Mouse (Mus musculus): ENCODE measurements around the gene Fhod1. TPM values are rescaled to one million over a fixed set of nuclear protein-coding genes. Genes with fewer than 3 reads are reported as not detected.
"Not testable (repeated sequence)": the region's sequence is repeated elsewhere in the genome, so short reads cannot be mapped to it uniquely, and the experiment has no call there.

Gene Fhod1
- total RNA-seq, 1 experiment from 2014 or later: 4.2 TPM

DNA sequence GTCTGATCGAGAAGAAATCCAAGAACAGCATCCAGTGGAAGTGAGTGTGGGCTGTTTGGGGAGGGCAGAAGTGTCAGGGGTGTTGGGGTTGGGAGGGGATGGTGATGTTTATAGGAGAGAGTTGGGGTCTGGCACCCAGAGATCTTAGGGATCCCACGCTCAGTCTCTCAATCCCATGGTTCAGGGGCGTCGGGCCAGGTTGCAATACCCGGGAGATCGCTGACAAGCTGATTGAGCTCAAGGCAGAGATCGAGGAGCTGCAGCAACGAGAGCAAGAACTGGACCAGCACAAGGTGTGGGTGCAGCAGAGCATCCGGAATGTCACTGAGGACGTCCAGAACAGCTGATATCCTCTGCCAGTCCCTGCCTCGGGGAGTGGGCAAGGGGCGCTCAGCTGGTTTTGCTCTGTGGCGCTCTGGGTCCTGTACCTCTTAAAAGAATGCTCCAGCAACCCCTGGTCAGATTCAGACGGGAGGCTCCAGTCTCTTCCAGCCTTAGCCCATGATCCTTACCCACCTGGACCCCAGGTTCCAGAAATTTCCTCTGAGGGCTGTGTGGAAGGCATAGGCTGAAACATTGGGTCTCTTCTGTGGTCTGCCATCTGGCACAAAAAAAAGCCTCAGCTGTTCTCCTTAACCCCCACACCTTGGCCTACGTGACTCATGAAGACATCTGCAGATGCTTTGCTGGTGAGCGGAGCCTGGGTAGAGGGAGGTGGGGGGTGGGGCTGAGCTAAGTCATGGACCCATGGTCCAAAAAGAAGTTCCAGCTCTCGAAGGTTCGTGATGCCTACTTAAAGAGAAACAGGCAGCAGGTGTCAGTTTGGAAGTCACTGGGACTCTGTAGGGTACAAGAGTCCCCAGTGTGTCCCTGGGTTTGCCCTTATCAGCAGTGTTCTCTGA lies 49.2 kb downstream of the Fhod1 start:
- no peak for ATAC-seq (replicated peaks; ENCODE audit: low read depth, poor library complexity, severe bottlenecking)

- ATAC-seq (replicated peaks; ENCODE audit: low read depth, poor library complexity, severe bottlenecking): peak; percentile 84
Observed at GRCm38 (mm10) chr8:105297511-105298192, 50.1 kb downstream of the Fhod1 start, which contains the start of gene E2f4. TSS of gene E2f4 (plus strand) at chr8:105297663.

DNA sequence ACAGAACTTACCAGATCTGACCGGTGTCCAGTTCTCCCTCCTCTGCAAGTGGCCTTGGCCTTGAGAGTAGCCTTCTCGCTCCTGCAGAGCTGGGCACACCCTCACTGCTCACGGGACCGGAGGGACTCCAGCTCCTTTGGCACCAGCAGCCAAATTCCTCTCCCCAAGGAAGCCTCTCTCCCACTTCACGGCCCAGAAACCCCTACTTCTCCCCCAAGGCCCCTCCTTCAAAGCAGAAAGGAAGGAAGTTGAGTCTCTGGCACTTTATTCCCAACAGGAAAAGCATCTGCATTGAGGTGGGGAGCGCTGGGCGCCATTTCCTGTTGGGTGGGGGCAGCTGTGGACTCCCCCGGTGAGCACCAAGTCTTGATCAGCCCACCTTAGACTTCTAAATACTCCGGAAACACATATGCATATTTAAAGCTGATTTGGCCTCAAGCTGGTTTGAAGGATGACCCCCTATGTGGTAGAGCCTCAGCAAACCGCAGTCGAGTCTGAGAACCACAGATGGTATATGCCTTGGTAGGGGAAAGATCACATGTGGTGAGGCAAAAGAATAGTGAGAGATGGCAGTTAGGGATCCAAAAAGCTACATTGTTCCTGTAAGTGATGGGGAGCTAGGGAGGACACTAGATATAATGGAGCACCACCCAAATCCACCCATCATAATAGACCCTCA lies 51.7 kb downstream of the Fhod1 start, which contains the start of gene Exoc3l:
Exoc3l (minus strand) TSS at position 207 of the 679 bp plus-strand sequence.
- ATAC-seq (replicated peaks; ENCODE audit: low read depth, poor library complexity, severe bottlenecking): peak; percentile 39

DNA sequence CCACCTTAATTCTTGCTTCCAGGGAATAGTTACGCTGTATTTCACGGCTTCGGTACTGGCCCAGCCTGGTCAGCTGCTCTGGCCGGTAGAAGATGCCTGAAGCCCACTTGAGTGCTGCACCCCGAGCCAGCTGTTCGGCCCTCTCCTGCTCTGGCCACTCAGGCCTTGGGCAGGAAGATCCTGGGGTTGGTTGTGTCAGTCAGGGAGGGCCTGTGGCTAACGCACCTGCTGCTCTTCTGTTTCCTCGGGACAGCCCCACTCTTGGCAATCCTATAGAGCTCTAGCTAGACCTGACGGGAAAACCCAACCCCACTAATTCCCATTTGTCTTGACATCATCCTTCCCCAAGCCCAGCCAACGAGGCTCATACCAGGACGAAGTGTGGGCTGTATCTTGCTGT lies 52.5 kb downstream of the Fhod1 start:
- ATAC-seq (replicated peaks; ENCODE audit: low read depth, poor library complexity, severe bottlenecking): no peak

- ATAC-seq (replicated peaks; ENCODE audit: low read depth, poor library complexity, severe bottlenecking): no peak
Observed at GRCm38 (mm10) chr8:105294776-105295175, 53.0 kb downstream of the Fhod1 start.

DNA sequence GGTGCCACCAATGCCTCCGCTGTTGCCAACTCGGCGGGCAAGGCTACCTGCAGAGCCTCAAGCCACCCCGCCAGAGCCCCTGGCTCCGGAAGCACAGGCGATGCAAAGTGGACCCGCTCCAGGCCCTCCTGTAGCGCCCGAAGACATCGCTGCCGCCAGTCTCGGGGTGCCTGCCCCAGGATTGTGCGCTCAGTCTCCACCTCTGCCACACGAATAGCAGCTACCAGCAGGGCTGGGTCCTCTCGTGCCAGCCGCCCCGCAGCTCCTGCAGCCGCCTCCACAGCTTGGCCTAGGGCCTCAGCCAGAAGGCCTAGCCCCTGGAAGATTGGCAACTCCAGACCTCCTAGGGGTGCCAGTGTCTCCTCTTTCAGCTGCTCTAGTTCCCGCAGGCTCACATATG lies 54.3 kb downstream of the Fhod1 start:
- no peak for ATAC-seq (replicated peaks; ENCODE audit: low read depth, poor library complexity, severe bottlenecking)

GRCm38 (mm10) chr8:105292471-105292870 lies 55.3 kb downstream of the Fhod1 start:
- ATAC-seq (replicated peaks; ENCODE audit: low read depth, poor library complexity, severe bottlenecking): no peak

DNA sequence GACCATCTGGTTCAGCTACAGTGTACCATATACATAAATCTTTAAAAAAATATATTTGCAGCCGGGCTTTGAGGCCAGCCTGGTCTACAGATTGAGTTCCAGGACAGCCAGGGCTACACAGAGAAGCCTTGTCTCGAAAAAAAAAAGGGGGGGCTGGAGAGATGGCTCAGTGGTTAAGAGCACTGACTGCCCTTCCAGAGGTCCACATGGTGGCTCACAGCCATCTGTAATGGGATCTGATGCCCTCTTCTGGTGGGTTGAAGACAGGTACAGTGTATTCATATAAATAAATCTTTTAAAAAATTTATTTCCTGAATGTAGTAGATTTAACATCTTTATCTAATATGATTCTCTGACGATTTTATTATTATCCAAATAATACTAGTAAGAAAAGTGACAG lies 56.0 kb downstream of the Fhod1 start:
- ATAC-seq (replicated peaks; ENCODE audit: low read depth, poor library complexity, severe bottlenecking): not testable (repeated sequence)

DNA sequence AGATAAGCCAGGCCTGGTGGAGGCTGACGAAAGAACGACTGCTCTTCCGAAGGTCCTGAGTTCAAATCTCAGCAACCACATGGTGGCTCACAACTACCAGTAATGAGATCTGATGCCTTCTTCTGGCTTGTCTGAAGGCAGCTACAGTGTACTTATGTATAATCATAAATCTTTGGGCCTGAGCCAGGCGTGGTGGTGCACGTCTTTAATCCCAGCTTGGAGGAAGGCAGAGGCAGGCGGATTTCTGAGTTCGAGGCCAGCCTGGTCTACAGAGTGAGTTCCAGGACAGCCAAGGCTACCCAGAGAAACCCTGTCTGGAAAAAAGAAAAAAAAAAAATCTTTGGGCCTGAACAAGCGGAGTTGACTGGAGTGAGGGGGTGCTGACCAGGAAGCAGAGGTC lies 56.4 kb downstream of the Fhod1 start:
- ATAC-seq (replicated peaks; ENCODE audit: low read depth, poor library complexity, severe bottlenecking): not testable (repeated sequence)

GRCm38 (mm10) chr8:105290554-105291314 lies 57.0 kb downstream of the Fhod1 start:
- peak; percentile 45 for ATAC-seq (replicated peaks; ENCODE audit: low read depth, poor library complexity, severe bottlenecking)

- peak; percentile 13 for ATAC-seq (replicated peaks; ENCODE audit: low read depth, poor library complexity, severe bottlenecking)
Observed at GRCm38 (mm10) chr8:105289805-105290460, 57.8 kb downstream of the Fhod1 start, which contains the start of gene 4931428F04Rik. TSS of gene 4931428F04Rik (minus strand) at chr8:105289864.

DNA sequence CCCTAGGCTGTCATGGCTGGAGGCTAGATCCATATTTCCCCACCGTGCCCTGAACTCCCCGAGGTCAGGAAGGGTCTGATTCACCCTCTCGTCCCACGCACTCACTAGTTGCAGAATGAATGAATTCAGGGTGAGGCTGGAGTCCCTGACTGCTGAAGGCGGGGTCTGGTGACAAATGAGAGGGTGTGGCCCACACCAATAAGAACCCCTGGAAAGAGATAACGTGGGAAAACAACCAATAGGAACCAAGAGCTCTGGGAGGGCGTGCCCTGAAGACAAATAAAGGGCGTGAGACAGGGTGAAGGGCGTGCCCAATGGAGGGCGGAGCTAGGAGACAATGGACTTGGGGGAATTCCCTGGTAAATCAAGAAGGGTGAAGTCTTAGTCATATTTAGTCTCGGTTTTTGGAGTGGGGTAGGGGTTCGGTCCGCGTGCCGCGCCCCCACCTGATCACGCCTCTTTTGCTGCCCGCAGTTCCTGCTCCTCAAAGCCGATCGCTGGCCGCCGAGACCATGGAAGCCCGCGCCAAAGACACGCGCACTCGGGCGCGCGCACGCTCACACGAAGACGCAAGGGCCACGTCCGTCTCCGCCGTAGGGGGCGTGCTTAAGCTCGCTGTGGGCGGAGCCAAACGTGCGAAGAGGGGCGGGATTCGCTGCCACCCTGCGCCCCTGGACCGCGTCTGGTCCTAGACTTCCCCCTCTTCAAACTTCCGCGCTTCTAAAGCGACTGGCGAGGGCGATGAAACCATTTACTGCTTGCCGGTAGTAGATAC lies 58.6 kb downstream of the Fhod1 start:
- peak; percentile 84 for ATAC-seq (replicated peaks; ENCODE audit: low read depth, poor library complexity, severe bottlenecking)

DNA sequence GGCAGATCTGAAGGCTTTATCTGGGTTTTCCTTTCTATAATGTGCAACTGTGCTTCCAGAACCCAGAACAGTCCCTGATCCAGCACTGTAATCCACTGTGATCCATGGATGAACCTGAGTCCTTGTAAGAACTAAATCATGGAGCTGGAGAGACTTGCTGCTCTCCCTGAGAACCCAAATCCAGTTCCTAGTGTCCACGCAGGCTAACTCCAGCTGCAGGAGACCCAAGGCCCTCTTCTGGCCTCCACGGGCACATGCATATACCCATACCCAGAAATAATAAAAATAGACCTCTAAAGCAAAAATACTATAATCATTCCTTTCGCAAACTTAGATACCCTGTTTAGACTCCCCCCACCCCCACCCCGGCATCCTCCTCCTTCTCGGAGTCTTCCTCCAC lies 59.5 kb downstream of the Fhod1 start:
- ATAC-seq (replicated peaks; ENCODE audit: low read depth, poor library complexity, severe bottlenecking): no peak

- ATAC-seq (replicated peaks; ENCODE audit: low read depth, poor library complexity, severe bottlenecking): no peak
Observed at GRCm38 (mm10) chr8:105286907-105287306, 60.8 kb downstream of the Fhod1 start.

GRCm38 (mm10) chr8:105285514-105285913 lies 62.2 kb downstream of the Fhod1 start:
- ATAC-seq (replicated peaks; ENCODE audit: low read depth, poor library complexity, severe bottlenecking): no peak

DNA sequence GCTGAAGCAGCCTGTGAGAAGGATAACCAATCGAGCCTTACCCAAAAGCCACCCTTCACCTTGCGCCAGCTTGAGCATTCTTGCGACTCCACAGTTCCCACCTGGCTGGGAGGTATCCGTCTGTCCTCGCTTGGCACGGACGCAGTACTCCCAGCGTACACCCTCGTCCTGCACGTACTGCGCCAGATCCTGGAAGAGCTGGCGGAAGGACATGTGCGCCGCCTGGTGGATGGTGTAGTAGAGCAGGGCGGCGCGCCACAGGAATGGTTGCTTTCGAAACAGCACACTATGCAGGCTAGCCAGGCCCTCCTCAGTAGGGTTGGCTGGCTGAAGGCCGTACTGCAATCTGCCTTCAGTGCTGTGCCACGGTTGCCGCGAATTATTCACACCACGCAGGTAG lies 64.7 kb downstream of the Fhod1 start:
- ATAC-seq (replicated peaks; ENCODE audit: low read depth, poor library complexity, severe bottlenecking): peak; percentile 53

DNA sequence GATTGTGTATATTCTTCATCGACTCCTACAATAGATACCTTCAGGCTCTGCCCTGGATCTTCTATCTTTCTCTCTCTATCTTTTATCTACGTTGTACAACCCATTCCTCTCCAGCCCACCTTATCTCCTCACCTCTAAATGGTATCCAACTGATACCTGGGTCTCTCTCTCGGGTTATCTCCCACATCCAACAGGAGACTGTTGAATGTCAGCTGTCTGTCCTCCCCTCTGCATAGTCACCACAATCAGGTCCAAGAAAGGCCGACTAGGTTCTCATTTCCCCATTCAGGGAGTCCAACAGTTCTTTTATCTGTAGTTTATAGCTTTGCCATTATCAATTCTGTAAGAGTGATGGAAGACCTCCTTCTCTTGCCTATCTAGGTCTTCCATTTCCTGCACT lies 65.5 kb downstream of the Fhod1 start:
- no peak for ATAC-seq (replicated peaks; ENCODE audit: low read depth, poor library complexity, severe bottlenecking)

- no peak for ATAC-seq (replicated peaks; ENCODE audit: low read depth, poor library complexity, severe bottlenecking)
Observed at GRCm38 (mm10) chr8:105281821-105282220, 65.9 kb downstream of the Fhod1 start.

DNA sequence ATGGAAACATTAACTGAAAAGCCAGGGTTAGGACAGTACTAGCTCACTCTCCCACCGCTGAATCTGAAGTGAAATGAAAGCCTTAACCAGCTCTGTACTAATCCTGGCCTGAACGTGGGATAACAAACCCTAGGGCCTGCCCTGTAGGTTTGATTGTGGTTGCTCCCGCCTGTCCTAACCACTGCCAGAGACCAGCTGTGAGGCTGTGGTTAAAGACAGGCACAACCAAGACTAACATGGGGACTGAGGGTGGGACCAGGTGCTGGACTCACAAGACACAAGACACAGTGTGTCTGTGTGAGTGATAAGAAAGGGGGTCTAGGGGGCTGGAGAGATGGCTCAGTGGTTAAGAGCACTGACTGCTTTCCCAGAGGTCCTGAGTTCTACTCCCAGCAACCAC lies 67.2 kb downstream of the Fhod1 start:
- ATAC-seq (replicated peaks; ENCODE audit: low read depth, poor library complexity, severe bottlenecking): no peak

Data from common myeloid progenitor, adult 5-6 weeks (primary cell).